Mouse (Mus musculus): ENCODE results near the gene Mapkapk3. TPM values are rescaled to one million over a fixed set of nuclear protein-coding genes. Genes with fewer than 3 reads are reported as not detected.
A peak's percentile ranks its signal among the peaks of the same experiment; 100 is the strongest.

Mapkapk3 gene
- polyA plus RNA-seq (2011; ENCODE audit: insufficient read length, low read depth, missing spikeins): 17.5 and 28.2 TPM in 2 replicates

DNA sequence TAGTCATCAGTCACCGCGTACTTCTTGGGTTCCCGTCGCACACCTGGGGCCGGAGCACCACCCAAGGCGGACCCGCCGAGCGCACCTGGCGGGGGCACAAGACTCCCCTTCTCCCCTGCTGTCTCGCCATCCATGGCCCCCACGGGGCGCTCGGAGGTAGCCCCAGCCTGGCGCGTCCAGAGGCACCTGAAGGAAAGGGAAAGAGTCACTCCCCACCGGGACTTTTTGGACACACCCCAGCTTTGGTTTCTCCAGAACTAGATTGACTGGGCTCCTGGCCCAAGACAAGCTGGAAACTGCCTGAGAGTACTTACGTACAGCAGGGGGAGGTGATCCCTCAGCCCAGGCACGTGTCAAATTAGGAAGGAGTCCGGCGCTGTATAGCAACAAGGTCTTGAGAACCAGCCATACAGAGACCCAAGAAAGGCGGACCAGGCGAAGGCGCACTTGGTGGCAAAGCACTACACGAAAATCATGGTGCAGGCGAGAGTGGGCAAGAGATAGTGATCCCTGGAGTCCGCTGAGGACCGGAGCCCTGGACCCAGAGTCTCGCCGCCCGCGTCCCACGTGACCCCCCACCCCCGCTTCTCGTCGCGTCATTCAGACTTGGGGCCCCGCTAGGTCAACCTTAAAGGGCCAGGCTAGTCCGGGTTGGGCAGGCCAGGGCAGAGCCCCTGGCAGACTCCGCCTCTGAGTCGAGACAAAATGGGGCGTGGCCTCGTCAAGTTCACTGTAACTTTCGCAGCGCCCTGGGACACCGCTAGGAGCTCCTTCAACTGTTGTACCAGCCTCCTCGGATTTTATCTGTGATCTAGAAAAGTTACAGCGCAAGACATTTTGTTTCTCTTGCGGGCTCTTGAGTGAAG lies at the start of gene Mapkapk3:
Mapkapk3 (minus strand) TSS at position 667 of the 866 bp plus-strand sequence.
- TF ChIP-seq POLR2A (IDR thresholded peaks at IDR 0.05; ENCODE audit: low read depth, low read length): peak; percentile 64
- TF ChIP-seq CTCF (IDR thresholded peaks at IDR 0.05; ENCODE audit: borderline replicate concordance, insufficient read depth, low read length): no peak
- peak within 1 kb of the TSS; percentile 64 for H3K4me3 ChIP-seq (ENCODE audit: insufficient read depth, low read length)
- no peaks in the 10 kb centered on the region; the same call in 1 of the 2 replicates for H3K4me1 ChIP-seq (ENCODE audit: control insufficient read depth, insufficient read depth, low read length)
- H3K27ac ChIP-seq (ENCODE audit: insufficient read depth, low read length): peak within 1 kb of the TSS; percentile 63

- TF ChIP-seq CTCF (IDR thresholded peaks at IDR 0.05; ENCODE audit: borderline replicate concordance, insufficient read depth, low read length): no peak
- peak; percentile 88 for TF ChIP-seq POLR2A (IDR thresholded peaks at IDR 0.05; ENCODE audit: low read depth, low read length)
- H3K27ac ChIP-seq (ENCODE audit: insufficient read depth, low read length): no peak within 1 kb of the TSS
- H3K4me1 ChIP-seq (ENCODE audit: control insufficient read depth, insufficient read depth, low read length): no peaks in the 10 kb centered on the region
- peak within 1 kb of the TSS; percentile 61 for H3K4me3 ChIP-seq (ENCODE audit: insufficient read depth, low read length)
These were observed 48.7 kb upstream of the Mapkapk3 start, which contains the start of gene Hemk1 for GRCm38 (mm10) chr9:107338172-107338883. Hemk1 (minus strand) TSS chr9:107338350.

- Histone ChIP-seq H3K4me1 (ENCODE audit: control insufficient read depth, insufficient read depth, low read length) (no peaks in the 10 kb centered on the region), H3K4me3 (ENCODE audit: insufficient read depth, low read length) (no peak overlapping the region), H3K27ac (ENCODE audit: insufficient read depth, low read length) (no peak overlapping the region)
- no peak for TF ChIP-seq POLR2A (IDR thresholded peaks at IDR 0.05; ENCODE audit: low read depth, low read length)
- no peak for TF ChIP-seq CTCF (IDR thresholded peaks at IDR 0.05; ENCODE audit: borderline replicate concordance, insufficient read depth, low read length)
These were observed 46.7 kb upstream of the Mapkapk3 start for GRCm38 (mm10) chr9:107336386-107336785.

DNA sequence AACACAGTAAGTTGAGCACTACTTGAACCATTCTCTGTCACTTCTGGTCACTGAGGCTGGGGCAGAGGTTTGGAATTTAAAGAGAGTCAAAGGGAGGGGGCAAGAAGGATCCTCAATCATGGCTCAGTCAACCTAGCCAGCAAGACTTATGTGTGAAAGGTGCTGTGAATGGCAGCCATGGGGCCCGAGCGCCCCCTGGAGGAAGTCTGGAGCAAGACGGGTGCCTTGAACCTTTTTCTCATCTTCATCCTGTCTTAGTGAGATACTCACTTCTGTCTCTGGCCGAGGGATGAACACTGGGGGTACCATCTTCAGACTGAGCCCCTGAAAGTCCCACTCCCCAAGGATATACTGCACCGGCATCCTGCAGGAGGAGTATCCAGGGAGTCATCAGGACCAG lies 46.2 kb upstream of the Mapkapk3 start:
- H3K27ac ChIP-seq (ENCODE audit: insufficient read depth, low read length): no peak overlapping the region
- no peak overlapping the region for H3K4me3 ChIP-seq (ENCODE audit: insufficient read depth, low read length)

DNA sequence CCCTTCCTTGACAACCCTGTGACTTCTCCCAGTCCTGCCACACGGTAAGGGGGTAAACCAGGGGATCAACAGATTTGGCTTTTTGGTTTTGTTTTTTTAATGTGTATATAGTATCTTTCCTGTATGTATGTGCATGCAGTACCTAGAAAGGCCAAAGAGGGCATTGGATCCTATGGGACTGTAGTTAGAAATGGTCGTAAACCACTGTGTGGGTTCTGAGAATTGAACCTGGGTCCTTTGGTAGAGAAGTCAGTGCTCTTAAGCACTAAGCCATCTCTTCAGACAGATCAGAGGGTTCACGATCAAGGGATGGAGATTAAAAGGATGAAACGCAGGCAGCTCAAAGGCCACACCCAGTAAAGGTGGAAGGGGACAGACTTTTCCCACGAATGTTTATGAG lies 45.4 kb upstream of the Mapkapk3 start:
- no peak for TF ChIP-seq POLR2A (IDR thresholded peaks at IDR 0.05; ENCODE audit: low read depth, low read length)
- no peak for TF ChIP-seq CTCF (IDR thresholded peaks at IDR 0.05; ENCODE audit: borderline replicate concordance, insufficient read depth, low read length)
- H3K4me3 ChIP-seq (ENCODE audit: insufficient read depth, low read length): no peak overlapping the region
- no peaks in the 10 kb centered on the region for H3K4me1 ChIP-seq (ENCODE audit: control insufficient read depth, insufficient read depth, low read length)
- H3K27ac ChIP-seq (ENCODE audit: insufficient read depth, low read length): no peak overlapping the region

More for the DNA sequence above, 46.2 kb upstream of the Mapkapk3 start:
- TF ChIP-seq CTCF (IDR thresholded peaks at IDR 0.05; ENCODE audit: borderline replicate concordance, insufficient read depth, low read length) (peak; percentile 70), POLR2A (IDR thresholded peaks at IDR 0.05; ENCODE audit: low read depth, low read length) (no peak)
- no peaks in the 10 kb centered on the region for H3K4me1 ChIP-seq (ENCODE audit: control insufficient read depth, insufficient read depth, low read length)

DNA sequence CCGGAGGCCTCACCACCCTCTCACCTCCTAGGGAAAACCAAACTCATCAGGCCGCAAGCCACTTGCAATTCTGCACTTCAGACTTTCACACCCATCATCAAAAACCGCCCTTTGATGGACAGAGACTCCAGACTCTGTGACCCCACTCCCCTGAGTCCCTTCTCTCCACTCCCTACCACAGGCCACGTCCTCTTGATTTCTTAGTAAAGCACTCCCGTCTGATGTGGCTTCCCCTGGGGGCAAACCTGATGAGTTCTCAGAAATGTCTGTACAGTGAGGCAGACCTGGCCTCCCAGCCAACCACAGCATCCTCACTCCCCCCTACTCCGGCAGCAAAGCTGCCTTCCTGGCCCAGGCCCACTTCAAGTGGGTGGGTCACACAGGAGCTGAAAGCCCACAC lies 44.7 kb upstream of the Mapkapk3 start:
- TF ChIP-seq CTCF (IDR thresholded peaks at IDR 0.05; ENCODE audit: borderline replicate concordance, insufficient read depth, low read length): no peak
- no peak for TF ChIP-seq POLR2A (IDR thresholded peaks at IDR 0.05; ENCODE audit: low read depth, low read length)
- Histone ChIP-seq H3K4me1 (ENCODE audit: control insufficient read depth, insufficient read depth, low read length) (no peaks in the 10 kb centered on the region), H3K27ac (ENCODE audit: insufficient read depth, low read length) (no peak overlapping the region), H3K4me3 (ENCODE audit: insufficient read depth, low read length) (no peak overlapping the region)

DNA sequence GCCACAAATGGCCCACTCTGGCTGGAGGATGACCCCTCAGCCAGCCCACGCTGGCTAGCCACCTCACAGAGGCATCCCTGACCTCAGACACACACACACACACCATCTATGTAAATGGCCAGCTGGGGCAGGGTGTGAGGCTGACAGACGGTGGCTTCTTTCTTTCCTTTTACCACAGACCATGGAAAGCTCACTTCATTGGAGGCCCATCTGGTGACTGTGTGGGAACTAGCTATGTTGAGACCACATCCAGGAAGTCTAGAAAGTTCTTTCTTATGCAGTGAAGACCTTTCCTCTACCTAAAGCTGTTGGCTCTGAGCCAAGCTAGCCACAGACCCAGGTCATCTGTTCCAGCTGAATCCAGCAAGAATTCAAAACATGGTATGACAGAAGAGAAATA lies 44.0 kb upstream of the Mapkapk3 start:
- TF ChIP-seq POLR2A (IDR thresholded peaks at IDR 0.05; ENCODE audit: low read depth, low read length) (no peak), CTCF (IDR thresholded peaks at IDR 0.05; ENCODE audit: borderline replicate concordance, insufficient read depth, low read length) (no peak)
- no peaks in the 10 kb centered on the region for H3K4me1 ChIP-seq (ENCODE audit: control insufficient read depth, insufficient read depth, low read length)
- H3K4me3 ChIP-seq (ENCODE audit: insufficient read depth, low read length): no peak overlapping the region
- no peak overlapping the region for H3K27ac ChIP-seq (ENCODE audit: insufficient read depth, low read length)

DNA sequence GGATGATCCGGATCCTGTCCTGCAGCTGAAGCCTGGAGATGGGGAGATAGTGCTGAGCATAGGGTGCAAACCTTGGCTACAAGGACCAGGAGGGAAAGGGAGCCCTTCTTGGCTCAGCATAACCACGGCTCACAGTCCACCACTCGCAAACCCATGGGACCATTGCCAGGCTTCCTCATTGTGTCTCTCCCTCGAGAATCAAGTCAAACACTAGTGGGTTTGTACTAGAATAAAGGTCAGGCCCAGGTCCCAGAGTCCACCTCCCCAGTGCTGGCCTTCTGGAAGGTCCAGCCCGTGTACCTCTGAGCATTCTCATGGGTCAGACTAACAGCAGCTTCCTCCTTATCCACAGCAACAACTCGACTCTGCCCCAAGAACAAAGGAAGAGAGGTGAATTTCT lies 41.1 kb upstream of the Mapkapk3 start:
- no peak overlapping the region for H3K4me3 ChIP-seq (ENCODE audit: insufficient read depth, low read length)
- no peak overlapping the region for H3K27ac ChIP-seq (ENCODE audit: insufficient read depth, low read length)
- no peaks in the 10 kb centered on the region for H3K4me1 ChIP-seq (ENCODE audit: control insufficient read depth, insufficient read depth, low read length)
- TF ChIP-seq CTCF (IDR thresholded peaks at IDR 0.05; ENCODE audit: borderline replicate concordance, insufficient read depth, low read length): no peak
- TF ChIP-seq POLR2A (IDR thresholded peaks at IDR 0.05; ENCODE audit: low read depth, low read length): no peak

DNA sequence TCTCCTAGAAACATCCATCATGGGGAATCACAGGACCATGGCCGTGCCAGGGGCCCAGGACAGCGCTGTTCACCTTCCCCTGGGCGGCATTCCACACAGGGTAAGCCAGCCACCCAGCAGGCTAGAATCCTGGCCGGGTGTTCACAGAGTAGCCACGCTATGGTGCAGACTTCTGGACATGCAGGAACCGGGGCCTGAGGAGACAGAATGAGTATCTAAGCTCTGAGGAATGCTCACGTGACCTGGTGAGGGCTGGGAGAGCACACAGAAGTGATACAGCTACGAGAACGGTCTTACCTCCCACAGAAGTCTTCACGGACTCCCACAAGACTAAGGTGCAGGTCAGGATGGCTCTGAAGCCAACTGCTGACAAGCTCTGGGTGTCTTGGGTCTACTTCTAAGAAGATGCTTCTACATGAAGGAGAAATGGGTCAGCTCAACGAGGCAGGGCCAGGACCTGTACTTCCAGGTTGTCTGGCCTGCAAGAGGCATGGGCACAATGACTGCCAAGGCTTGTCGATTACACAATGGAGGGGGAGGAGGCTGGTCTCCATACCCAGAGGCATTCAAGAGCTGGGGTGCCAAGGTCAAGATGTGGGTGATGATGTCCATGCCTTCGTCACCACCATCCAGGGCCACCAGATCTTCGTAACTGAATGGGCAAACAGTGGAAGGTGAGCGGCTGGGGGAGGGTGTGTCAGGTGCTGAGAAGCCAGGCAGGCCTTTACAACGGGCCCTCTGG lies 38.4 kb upstream of the Mapkapk3 start:
- Histone ChIP-seq H3K4me3 (ENCODE audit: insufficient read depth, low read length) (no peak overlapping the region), H3K27ac (ENCODE audit: insufficient read depth, low read length) (no peak overlapping the region)
- no peak for TF ChIP-seq POLR2A (IDR thresholded peaks at IDR 0.05; ENCODE audit: low read depth, low read length)
- TF ChIP-seq CTCF (IDR thresholded peaks at IDR 0.05; ENCODE audit: borderline replicate concordance, insufficient read depth, low read length): no peak

More for the DNA sequence above, 38.4 kb upstream of the Mapkapk3 start:
- no peaks in the 10 kb centered on the region for H3K4me1 ChIP-seq (ENCODE audit: control insufficient read depth, insufficient read depth, low read length)
